Mouse (Mus musculus): ENCODE results near the gene Nmnat3.
A peak's percentile ranks its signal among the peaks of the same experiment; 100 is the strongest.

The Nmnat3 gene

GRCm38 (mm10) chr9:98275080-98275479 is 12.2 kb upstream of the Nmnat3 start:
- H3K4me1 ChIP-seq (replicated peaks; ENCODE audit: low read depth, low read length): no peaks in the 10 kb centered on the region

GRCm38 (mm10) chr9:98280162-98280561 is 7.1 kb upstream of the Nmnat3 start:
- Histone ChIP-seq H3K9me3 (ENCODE audit: low read length) (no peaks in the 10 kb centered on the region), H3K27me3 (ENCODE audit: insufficient read depth, low read length) (peaks cover 2% of the 10 kb centered on the region; the same call in 1 of the 2 replicates), H3K4me1 (replicated peaks; ENCODE audit: low read depth, low read length) (no peaks in the 10 kb centered on the region), H3K4me3 (replicated peaks; ENCODE audit: low read length) (no peak overlapping the region), H3K36me3 (ENCODE audit: insufficient read depth, low read length) (no peaks in the 10 kb centered on the region)
- TF ChIP-seq CTCF (conservative IDR thresholded peaks at IDR 0.05; ENCODE audit: low read length) (no peak), NANOG (IDR thresholded peaks at IDR 0.05; ENCODE audit: borderline replicate concordance, low read length) (no peak)

More at GRCm38 (mm10) chr9:98275080-98275479, 12.2 kb upstream of the Nmnat3 start:
- Histone ChIP-seq H3K36me3 (ENCODE audit: insufficient read depth, low read length) (no peaks in the 10 kb centered on the region), H3K4me3 (replicated peaks; ENCODE audit: low read length) (no peak overlapping the region), H3K9me3 (ENCODE audit: low read length) (no peaks in the 10 kb centered on the region), H3K27me3 (ENCODE audit: insufficient read depth, low read length) (no peaks in the 10 kb centered on the region)
- no peak for TF ChIP-seq CTCF (conservative IDR thresholded peaks at IDR 0.05; ENCODE audit: low read length)
- no peak for TF ChIP-seq POU5F1 (IDR thresholded peaks at IDR 0.05; ENCODE audit: borderline replicate concordance, low read length)
- TF ChIP-seq NANOG (IDR thresholded peaks at IDR 0.05; ENCODE audit: borderline replicate concordance, low read length): no peak

- H3K27me3 ChIP-seq (ENCODE audit: insufficient read depth, low read length): peaks cover 2% of the 10 kb centered on the region
- H3K36me3 ChIP-seq (ENCODE audit: insufficient read depth, low read length): no peaks in the 10 kb centered on the region
- no peaks in the 10 kb centered on the region for H3K9me3 ChIP-seq (ENCODE audit: low read length)
- no peaks in the 10 kb centered on the region for H3K4me1 ChIP-seq (replicated peaks; ENCODE audit: low read depth, low read length)
- H3K4me3 ChIP-seq (replicated peaks; ENCODE audit: low read length): no peak overlapping the region
- TF ChIP-seq POU5F1 (IDR thresholded peaks at IDR 0.05; ENCODE audit: borderline replicate concordance, low read length) (no peak), NANOG (IDR thresholded peaks at IDR 0.05; ENCODE audit: borderline replicate concordance, low read length) (no peak), CTCF (conservative IDR thresholded peaks at IDR 0.05; ENCODE audit: low read length) (no peak)
Observed at GRCm38 (mm10) chr9:98285606-98286301, 1.5 kb upstream of the Nmnat3 start.

GRCm38 (mm10) chr9:98289665-98290064 is 2.4 kb downstream of the Nmnat3 start:
- TF ChIP-seq NANOG (IDR thresholded peaks at IDR 0.05; ENCODE audit: borderline replicate concordance, low read length) (no peak), POU5F1 (IDR thresholded peaks at IDR 0.05; ENCODE audit: borderline replicate concordance, low read length) (no peak), CTCF (conservative IDR thresholded peaks at IDR 0.05; ENCODE audit: low read length) (no peak)
- no peaks in the 10 kb centered on the region for H3K9me3 ChIP-seq (ENCODE audit: low read length)
- no peaks in the 10 kb centered on the region for H3K36me3 ChIP-seq (ENCODE audit: insufficient read depth, low read length)
- no peak overlapping the region for H3K4me3 ChIP-seq (replicated peaks; ENCODE audit: low read length)
- H3K4me1 ChIP-seq (replicated peaks; ENCODE audit: low read depth, low read length): peaks cover 5% of the 10 kb centered on the region; the same call in 1 of the 2 replicates
- no peaks in the 10 kb centered on the region; the same call in 1 of the 2 replicates for H3K27me3 ChIP-seq (ENCODE audit: insufficient read depth, low read length)

GRCm38 (mm10) chr9:98290591-98290990 is 3.4 kb downstream of the Nmnat3 start:
- no peaks in the 10 kb centered on the region for H3K9me3 ChIP-seq (ENCODE audit: low read length)
- no peaks in the 10 kb centered on the region; the same call in 1 of the 2 replicates for H3K27me3 ChIP-seq (ENCODE audit: insufficient read depth, low read length)
- no peaks in the 10 kb centered on the region for H3K36me3 ChIP-seq (ENCODE audit: insufficient read depth, low read length)
- no peak overlapping the region for H3K4me3 ChIP-seq (replicated peaks; ENCODE audit: low read length)
- H3K4me1 ChIP-seq (replicated peaks; ENCODE audit: low read depth, low read length): peaks cover 5% of the 10 kb centered on the region; the same call in 1 of the 2 replicates
- TF ChIP-seq NANOG (IDR thresholded peaks at IDR 0.05; ENCODE audit: borderline replicate concordance, low read length): no peak
- no peak for TF ChIP-seq POU5F1 (IDR thresholded peaks at IDR 0.05; ENCODE audit: borderline replicate concordance, low read length)
- no peak for TF ChIP-seq CTCF (conservative IDR thresholded peaks at IDR 0.05; ENCODE audit: low read length)

GRCm38 (mm10) chr9:98296383-98297201 is 9.4 kb downstream of the Nmnat3 start:
- no peaks in the 10 kb centered on the region for H3K36me3 ChIP-seq (ENCODE audit: insufficient read depth, low read length)
- no peak for TF ChIP-seq CTCF (conservative IDR thresholded peaks at IDR 0.05; ENCODE audit: low read length)
- no peak for TF ChIP-seq NANOG (IDR thresholded peaks at IDR 0.05; ENCODE audit: borderline replicate concordance, low read length)
- TF ChIP-seq POU5F1 (IDR thresholded peaks at IDR 0.05; ENCODE audit: borderline replicate concordance, low read length): no peak
- H3K4me3 ChIP-seq (replicated peaks; ENCODE audit: low read length): peak overlapping the region; percentile 82

GRCm38 (mm10) chr9:98297234-98297936 is 10.2 kb downstream of the Nmnat3 start:
- H3K4me3 ChIP-seq (replicated peaks; ENCODE audit: low read length): peak overlapping the region; percentile 82
- TF ChIP-seq POU5F1 (IDR thresholded peaks at IDR 0.05; ENCODE audit: borderline replicate concordance, low read length) (no peak), CTCF (conservative IDR thresholded peaks at IDR 0.05; ENCODE audit: low read length) (no peak), NANOG (IDR thresholded peaks at IDR 0.05; ENCODE audit: borderline replicate concordance, low read length) (no peak)

More at GRCm38 (mm10) chr9:98296383-98297201, 9.4 kb downstream of the Nmnat3 start:
- peaks cover 19% of the 10 kb centered on the region for H3K4me1 ChIP-seq (replicated peaks; ENCODE audit: low read depth, low read length)
- peaks cover 6% of the 10 kb centered on the region; the same call in 1 of the 2 replicates for H3K27me3 ChIP-seq (ENCODE audit: insufficient read depth, low read length)
- no peaks in the 10 kb centered on the region for H3K9me3 ChIP-seq (ENCODE audit: low read length)

More at GRCm38 (mm10) chr9:98297234-98297936, 10.2 kb downstream of the Nmnat3 start:
- Histone ChIP-seq H3K4me1 (replicated peaks; ENCODE audit: low read depth, low read length) (peaks cover 19% of the 10 kb centered on the region), H3K36me3 (ENCODE audit: insufficient read depth, low read length) (no peaks in the 10 kb centered on the region), H3K9me3 (ENCODE audit: low read length) (no peaks in the 10 kb centered on the region), H3K27me3 (ENCODE audit: insufficient read depth, low read length) (peaks cover 6% of the 10 kb centered on the region; the same call in 1 of the 2 replicates)

All from E14TG2a.4 (cell line).